Mouse (Mus musculus) right cerebral cortex, adult 2 months (tissue): ENCODE results near the gene Rab43.

Experiments
- DNase-seq, 2 experiments: peaks; one replicate each; pipeline ENCODE4 v3.0.0; 2021 to 2022; ENCODE audit warnings: low spot score in 2 of 2

Gene Rab43

DNA sequence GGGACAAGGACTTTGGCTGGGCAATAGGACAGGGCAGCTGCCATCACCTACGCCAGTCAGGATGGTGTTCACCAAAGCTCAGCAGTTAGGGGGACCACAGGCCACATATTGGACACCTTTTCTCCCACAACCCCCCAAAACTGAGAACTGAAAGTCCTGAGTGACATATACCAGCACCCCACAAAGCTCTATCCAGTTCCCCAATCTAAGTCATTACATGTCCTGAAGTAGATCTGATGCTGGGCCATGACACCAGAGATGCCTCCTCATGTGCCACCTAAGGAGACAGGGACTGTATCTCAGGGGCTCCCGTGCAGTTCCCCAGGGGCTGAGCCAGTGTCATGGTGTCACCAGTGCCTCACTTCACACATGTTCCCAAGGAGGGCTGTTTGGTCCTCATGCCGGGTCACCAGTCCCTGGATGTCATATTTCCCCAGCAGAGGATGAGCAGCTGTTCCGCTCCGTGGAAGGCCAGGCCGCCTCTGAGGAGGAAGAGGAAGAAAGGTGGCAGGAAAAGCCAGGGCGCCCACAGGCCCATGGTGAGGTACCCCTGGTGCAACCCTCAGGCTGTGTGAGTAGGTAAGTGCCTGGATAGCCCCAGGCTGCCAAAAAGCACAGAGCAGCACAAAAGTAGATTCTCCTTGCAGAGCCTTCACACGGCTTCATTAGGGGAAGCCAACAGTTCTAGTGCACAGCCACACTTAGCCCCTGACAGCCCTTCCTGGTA lies 61.6 kb downstream of the Rab43 start:
- DNase-seq: no peak

DNA sequence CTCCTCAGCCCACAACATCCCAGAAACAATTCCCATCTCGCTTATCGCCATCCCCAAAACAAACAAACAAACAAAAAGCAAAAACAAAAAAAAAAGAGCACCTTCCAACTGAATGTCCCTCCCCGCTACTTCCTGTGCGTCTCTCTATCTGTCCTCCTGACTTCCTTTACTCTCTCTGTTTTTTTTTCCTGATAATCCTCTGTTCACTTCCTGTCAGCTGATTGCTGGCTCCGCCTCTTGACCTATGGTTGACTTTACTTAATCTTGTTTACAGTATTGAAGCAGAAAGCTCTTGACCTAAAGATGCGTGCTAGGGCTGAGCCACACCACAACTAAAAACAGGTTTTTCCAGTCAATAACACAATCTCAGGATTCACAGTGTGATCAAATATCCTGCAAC lies 63.4 kb downstream of the Rab43 start:
- DNase-seq: no peak

DNA sequence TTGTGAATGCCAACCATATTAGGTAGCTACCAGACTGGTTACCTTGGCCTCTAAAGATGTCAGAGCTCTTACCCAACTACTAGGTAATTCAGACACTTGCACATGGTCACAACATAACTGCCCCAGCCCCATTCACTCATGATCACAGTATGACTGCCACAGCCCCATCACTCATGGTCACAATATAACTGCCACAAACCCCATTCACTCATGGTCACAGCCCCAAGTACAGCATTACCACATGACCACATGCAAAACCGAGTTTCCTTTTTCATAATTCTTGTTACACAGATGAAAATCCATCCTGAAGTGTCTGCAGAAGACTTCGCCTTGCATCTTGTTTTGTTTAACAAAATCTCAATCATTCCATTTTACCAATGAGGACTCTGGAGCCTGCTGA lies 63.9 kb downstream of the Rab43 start:
- no peak for DNase-seq

DNA sequence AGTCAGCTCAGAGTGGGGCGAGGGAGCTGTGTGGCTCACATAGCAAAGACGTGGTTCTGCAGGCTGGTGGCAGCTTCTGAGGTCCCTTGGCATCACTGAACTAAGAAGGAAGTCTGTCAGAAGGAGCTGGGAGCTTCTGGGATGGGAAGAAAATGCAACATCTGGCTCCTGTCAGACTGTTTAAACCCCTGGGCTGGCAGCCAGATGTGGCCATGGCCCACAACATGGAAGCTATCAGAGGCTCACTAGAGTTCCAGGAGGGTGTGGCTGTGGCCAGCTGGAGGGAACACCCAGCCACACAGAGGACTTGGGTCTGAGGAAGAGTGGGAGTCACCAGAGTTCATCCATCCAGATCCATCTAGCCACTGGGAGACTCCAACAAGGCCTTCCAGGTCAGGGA lies 65.1 kb downstream of the Rab43 start:
- no peak for DNase-seq

DNA sequence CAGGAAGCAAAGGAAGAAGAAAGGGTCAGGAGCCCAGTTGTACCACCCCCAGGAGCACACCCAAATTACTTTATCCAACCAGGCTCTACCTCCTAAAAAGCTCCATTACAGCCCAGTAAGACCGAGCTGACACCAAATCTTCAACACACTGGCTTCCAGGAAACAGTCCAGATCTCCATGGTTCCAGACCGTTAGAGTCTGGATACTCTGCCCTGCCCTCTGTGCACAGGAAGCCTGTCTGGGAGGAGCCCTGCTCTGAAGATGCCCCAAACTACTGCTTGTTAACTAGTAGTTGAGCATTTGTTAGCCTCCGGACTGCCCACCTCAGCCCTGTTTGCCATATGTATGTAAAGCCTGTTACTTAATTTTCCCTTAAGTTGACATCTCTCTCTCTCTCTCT lies 65.9 kb downstream of the Rab43 start:
- DNase-seq: no peak

DNA sequence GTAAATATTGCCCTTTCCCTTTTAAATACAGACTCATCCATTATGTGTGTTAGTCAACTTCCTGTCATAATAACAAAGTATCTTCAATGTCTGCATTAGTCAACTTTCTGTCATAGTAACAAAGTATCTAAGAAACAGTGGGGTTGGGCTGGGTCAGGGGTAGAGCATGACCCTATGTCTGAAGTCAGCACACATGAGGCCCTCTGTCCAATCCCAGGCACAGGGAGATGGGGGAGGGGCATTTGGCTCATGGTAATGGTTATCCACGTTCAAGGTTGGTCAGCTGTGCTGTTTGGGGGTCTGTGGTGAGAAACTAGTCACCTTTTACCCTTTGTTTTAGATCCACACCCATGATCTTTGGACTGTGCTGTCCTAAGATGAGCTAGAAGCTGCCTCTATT lies 66.7 kb downstream of the Rab43 start:
- DNase-seq: no peak

DNA sequence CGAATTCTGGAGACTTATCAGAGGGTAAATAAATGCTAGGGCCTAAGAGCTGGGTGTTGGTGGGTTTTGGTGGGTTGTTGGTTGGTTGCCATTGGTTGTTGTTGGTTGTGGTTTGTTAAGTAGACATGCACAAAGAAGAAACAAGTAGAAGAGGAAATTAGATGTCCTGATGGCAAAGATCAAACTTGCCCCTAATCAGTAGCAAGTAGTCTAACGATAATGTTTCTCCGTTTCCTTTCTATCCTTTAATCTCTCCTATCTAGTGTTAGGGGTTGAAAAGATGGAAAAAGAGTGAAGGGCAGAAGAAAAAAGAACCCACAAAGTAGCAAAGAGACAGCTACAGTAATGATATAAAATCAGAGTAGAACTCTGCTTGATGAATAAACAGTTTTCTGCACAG lies 67.3 kb downstream of the Rab43 start:
- no peak for DNase-seq

DNA sequence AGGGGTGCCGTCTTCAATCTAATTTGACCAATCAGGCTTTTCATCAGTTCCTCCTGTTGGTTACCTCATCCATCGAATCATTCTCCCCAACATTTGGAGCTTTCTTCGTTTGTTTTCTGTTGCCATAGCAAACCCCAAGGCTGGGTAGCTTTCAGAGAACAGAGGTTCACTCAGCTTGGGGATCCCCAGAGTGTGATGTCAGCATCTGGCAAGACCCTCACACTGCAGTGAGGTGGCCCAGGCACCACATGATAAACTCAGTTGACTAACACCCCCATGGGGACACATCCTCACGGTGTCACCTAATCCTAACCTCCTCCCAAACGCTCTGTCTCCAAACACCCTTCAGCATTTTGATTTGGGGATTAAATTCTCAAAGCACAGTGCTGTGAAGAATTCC lies 68.7 kb downstream of the Rab43 start:
- no peak for DNase-seq

DNA sequence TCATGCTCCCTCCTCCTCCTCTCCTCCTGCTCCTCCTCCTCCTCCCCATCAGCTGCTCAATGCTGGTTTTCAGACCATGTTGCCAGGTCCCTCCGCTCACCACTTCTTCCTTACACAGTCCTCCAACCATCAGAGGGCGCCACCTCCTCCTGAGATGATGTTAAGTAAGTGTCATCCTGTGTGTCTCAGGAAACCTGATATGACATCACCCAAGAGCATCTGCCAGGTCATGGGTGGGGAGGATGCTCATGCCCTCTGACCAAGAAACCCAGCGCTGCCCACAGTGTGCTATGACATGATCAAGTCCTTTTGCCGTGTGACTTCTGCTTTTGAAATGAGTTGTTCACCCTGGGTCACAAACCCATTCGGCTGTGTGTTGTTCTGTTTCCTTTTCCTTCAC lies 69.2 kb downstream of the Rab43 start:
- no peak for DNase-seq

DNA sequence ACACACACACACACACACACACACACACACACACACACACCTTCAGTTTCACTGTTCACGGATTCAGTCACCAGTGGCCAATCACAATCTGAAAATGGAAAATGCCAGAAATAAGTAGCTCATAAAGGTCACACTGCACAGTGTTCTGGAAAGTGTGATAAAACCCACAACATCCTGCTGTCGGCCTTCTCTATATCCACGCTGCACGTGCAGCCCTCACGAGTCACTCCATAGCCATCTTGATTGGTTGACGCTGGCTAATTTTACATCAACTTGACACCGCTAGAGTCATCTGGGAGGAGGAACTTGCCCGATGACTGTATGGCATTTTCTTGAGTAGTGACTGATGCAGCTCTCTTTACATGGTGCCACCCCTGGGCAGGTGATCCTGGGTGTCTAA lies 70.0 kb downstream of the Rab43 start:
- no peak for DNase-seq

DNA sequence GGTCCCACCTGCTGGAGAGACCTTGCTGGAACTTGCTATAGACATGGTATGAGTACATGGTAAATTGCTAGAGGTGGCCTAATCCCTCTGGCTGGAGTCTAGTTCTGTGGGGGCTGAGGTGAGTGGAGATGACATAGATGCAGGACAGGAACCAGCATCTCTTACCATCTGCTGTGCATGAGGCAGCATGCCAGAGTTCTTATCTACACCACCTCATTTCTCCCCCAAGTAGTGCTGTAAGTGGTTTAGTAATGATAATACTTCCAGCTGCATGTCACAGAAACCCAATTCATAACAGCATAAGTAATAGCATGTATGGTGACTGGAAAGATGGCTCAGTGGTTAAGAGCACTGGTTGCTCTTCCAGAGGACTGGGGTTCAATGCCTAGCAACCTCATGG lies 71.5 kb downstream of the Rab43 start:
- DNase-seq: no peak

DNA sequence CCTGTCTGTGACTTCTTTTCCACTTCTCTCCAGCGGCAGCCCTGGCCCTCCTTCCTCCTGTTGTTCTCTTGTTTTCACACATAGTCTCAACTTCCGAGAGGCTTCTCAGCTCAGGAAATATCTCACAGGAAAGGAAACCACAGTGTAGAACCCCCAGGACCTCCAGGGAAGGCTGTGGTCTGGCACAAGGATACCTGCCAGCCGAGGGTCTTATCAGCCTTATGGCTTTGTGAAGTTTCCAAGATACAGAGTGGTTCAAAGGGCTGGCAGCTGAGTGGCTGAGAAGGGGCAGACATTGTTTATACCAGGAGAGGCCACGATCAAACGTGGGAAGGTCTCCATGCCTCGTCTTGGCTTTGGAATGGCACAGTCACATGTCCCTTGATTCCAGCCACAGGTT lies 72.1 kb downstream of the Rab43 start:
- DNase-seq: no peak
